Mouse (Mus musculus) CH12.LX (cell line): ENCODE results near the gene Igsf21. TPM values are rescaled to one million over a fixed set of nuclear protein-coding genes. Genes with fewer than 3 reads are reported as not detected.

Experiments
- DNase-seq: peaks from one replicate; pipeline ENCODE4 v3.0.0-alpha.2; 2013; ENCODE audit errors: extremely low read depth
- H3K27ac ChIP-seq: 2 replicates; pipeline ENCODE4 v1.5.1; 2012; ENCODE audit warnings: low read depth, mild to moderate bottlenecking, control low read depth, moderate library complexity; ENCODE audit not compliant: insufficient read depth
- H3K27me3 ChIP-seq: replicated peaks from 2 replicates; pipeline ENCODE3; 2012; ENCODE audit warnings: inconsistent platforms
- H3K36me3 ChIP-seq, 2 experiments: replicated peaks in 1 of 2; 2 replicates each; pipeline versions ENCODE3 to v1.6.1; 2012; ENCODE audit warnings: inconsistent platforms in 1 of 2, low read length in 1 of 2, mild to moderate bottlenecking in 1 of 2, mixed read lengths in 1 of 2, moderate library complexity in 1 of 2; ENCODE audit not compliant: control insufficient read depth in 1 of 2, insufficient read depth in 1 of 2
- H3K4me1 ChIP-seq, 2 experiments: 2 replicates each; pipeline ENCODE4 v1.6.1; 2012; ENCODE audit warnings: inconsistent platforms in 1 of 2, moderate library complexity in 1 of 2; ENCODE audit not compliant: insufficient read depth in 2 of 2, control insufficient read depth in 1 of 2
- H3K4me2 ChIP-seq: 2 replicates; pipeline ENCODE4 v1.6.1; 2012; ENCODE audit warnings: low read depth, mild to moderate bottlenecking, control low read depth; ENCODE audit not compliant: poor library complexity, insufficient read depth, severe bottlenecking
- H3K4me3 ChIP-seq, 3 experiments: fragments of 150-350 bp in 1 of 3; sonication (generic) in 1 of 3; replicated peaks in 1 of 3; 2 replicates each; pipeline versions ENCODE3 to v1.5.1; 2011 to 2012; ENCODE audit warnings: low read depth in 2 of 3, low read length in 2 of 3, mild to moderate bottlenecking in 2 of 3, moderate library complexity in 2 of 3, control low read depth in 1 of 3, improper control_type of control experiment in 1 of 3, inconsistent platforms in 1 of 3, mixed read lengths in 1 of 3; ENCODE audit not compliant: poor library complexity in 1 of 3
- H3K79me2 ChIP-seq: replicated peaks from 2 replicates; pipeline ENCODE4 v1.6.1; 2012; ENCODE audit warnings: mild to moderate bottlenecking, moderate library complexity; ENCODE audit not compliant: control insufficient read depth, poor library complexity, insufficient read depth, severe bottlenecking; ENCODE audit errors: extremely low read depth
- H3K9ac ChIP-seq: 2 replicates; pipeline ENCODE4 v1.6.1; 2012; ENCODE audit warnings: low read depth, mild to moderate bottlenecking, control low read depth, moderate library complexity; ENCODE audit not compliant: insufficient read depth
- H3K9me3 ChIP-seq: replicated peaks from 2 replicates; pipeline ENCODE3; 2012; ENCODE audit warnings: low read length, inconsistent platforms, mixed read lengths
- BHLHE40 ChIP-seq: IDR thresholded peaks from 2 replicates; pipeline ENCODE4 v1.6.1; 2011; ENCODE audit warnings: mild to moderate bottlenecking, low read depth, low read length, improper control_type of control experiment
- CHD1 ChIP-seq: IDR thresholded peaks from 2 replicates; pipeline ENCODE4 v1.6.1; 2012; ENCODE audit warnings: low read depth, low read length, improper control_type of control experiment, inconsistent platforms
- CTCF ChIP-seq, 2 experiments: IDR thresholded peaks in 1 of 2; conservative IDR thresholded peaks in 1 of 2; 2 replicates each; pipeline ENCODE4 v1.5.1; 2011 to 2012; ENCODE audit warnings: low read depth in 2 of 2, low read length in 2 of 2, improper control_type of control experiment in 1 of 2, inconsistent platforms in 1 of 2, mild to moderate bottlenecking in 1 of 2, moderate library complexity in 1 of 2
- E2F4 ChIP-seq: IDR thresholded peaks from 2 replicates; pipeline ENCODE4 v1.6.1; 2011; ENCODE audit warnings: low read depth, low read length, improper control_type of control experiment; ENCODE audit not compliant: insufficient replicate concordance
- HCFC1 ChIP-seq: IDR thresholded peaks from 2 replicates; pipeline ENCODE4 v1.6.1; 2012; ENCODE audit warnings: low read depth, mild to moderate bottlenecking, inconsistent platforms, low read length, improper control_type of control experiment
- JUN ChIP-seq: IDR thresholded peaks from 2 replicates; pipeline ENCODE4 v1.6.1; 2011; ENCODE audit warnings: low read depth, mild to moderate bottlenecking, low read length, improper control_type of control experiment, moderate library complexity; ENCODE audit not compliant: insufficient read depth
- JUND ChIP-seq: conservative IDR thresholded peaks from 2 replicates; pipeline ENCODE4 v1.6.1; 2011; ENCODE audit warnings: low read depth, low read length, improper control_type of control experiment
- KAT2A ChIP-seq: IDR thresholded peaks from 2 replicates; pipeline ENCODE4 v1.6.1; 2012; ENCODE audit warnings: low read length, improper control_type of control experiment, inconsistent platforms; ENCODE audit not compliant: insufficient replicate concordance
- MAX ChIP-seq: IDR thresholded peaks from 2 replicates; pipeline ENCODE4 v1.6.1; 2011; ENCODE audit warnings: low read length, improper control_type of control experiment
- MAZ ChIP-seq: IDR thresholded peaks from 2 replicates; pipeline ENCODE4 v1.6.1; 2012; ENCODE audit warnings: low read depth, mild to moderate bottlenecking, inconsistent platforms, low read length, improper control_type of control experiment, moderate library complexity
- MYC ChIP-seq: IDR thresholded peaks from 2 replicates; pipeline ENCODE4 v1.6.1; 2011; ENCODE audit warnings: low read depth, mild to moderate bottlenecking, improper control_type of control experiment, low read length
- NELFE ChIP-seq: IDR thresholded peaks from 2 replicates; pipeline ENCODE4 v1.6.1; 2011; ENCODE audit warnings: low read depth, low read length, improper control_type of control experiment
- PAX5 ChIP-seq: IDR thresholded peaks from 2 replicates; pipeline ENCODE4 v1.6.1; 2012; ENCODE audit warnings: low read length, inconsistent platforms, mixed read lengths
- POLR2A ChIP-seq: IDR thresholded peaks from 2 replicates; pipeline ENCODE4 v1.6.1; 2011; ENCODE audit warnings: low read depth, mild to moderate bottlenecking, improper control_type of control experiment, low read length
- SIN3A ChIP-seq: IDR thresholded peaks from 2 replicates; pipeline ENCODE4 v1.6.1; 2012; ENCODE audit warnings: low read length, improper control_type of control experiment, inconsistent platforms
- SMC3 ChIP-seq: IDR thresholded peaks from 2 replicates; pipeline ENCODE4 v1.6.1; 2011; ENCODE audit warnings: low read depth, low read length, improper control_type of control experiment
- TBP ChIP-seq: conservative IDR thresholded peaks from 2 replicates; pipeline ENCODE4 v1.6.1; 2011; ENCODE audit warnings: low read depth, low read length, improper control_type of control experiment
- TCF12 ChIP-seq: IDR thresholded peaks from 2 replicates; pipeline ENCODE4 v1.6.1; 2014; ENCODE audit warnings: low read depth, mild to moderate bottlenecking, inconsistent platforms, low read length, improper control_type of control experiment
- USF1 ChIP-seq: IDR thresholded peaks from 2 replicates; pipeline ENCODE4 v1.6.1; 2014; ENCODE audit warnings: low read depth, mild to moderate bottlenecking, inconsistent platforms, low read length, improper control_type of control experiment
- ZNF384 ChIP-seq: IDR thresholded peaks from 2 replicates; pipeline ENCODE4 v1.6.1; 2012; ENCODE audit warnings: low read depth, low read length, improper control_type of control experiment, inconsistent platforms
- dilution Hi-C: fragments of 300-500 bp; cut with MboI; formaldehyde crosslinking; loops from 2 replicates; pipeline ENCODE4 v1.14.3; 2020; ENCODE audit warnings: low sequenced_read_pairs; ENCODE audit not compliant: extremely low pct_unique_long_range_greater_than_20kb, extremely low pct_ligation_motif_present
- in situ Hi-C: fragments of 300-500 bp; cut with MboI; formaldehyde crosslinking; loops from 3 replicates; pipeline ENCODE4 v1.14.3; 2019; ENCODE audit warnings: low sequenced_read_pairs, low pct_ligation_motif_present, low pct_unique_long_range_greater_than_20kb, mixed read lengths
- polyA plus RNA-seq: library from polyadenylated mRNA; unstranded; fragments of >175 nt; gene quantifications from 2 replicates; pipeline ENCODE4 v1.2.1, GENCODE M21; 2012; ENCODE audit warnings: low read depth; ENCODE audit not compliant: insufficient read length
- total RNA-seq, 2 experiments: library from RNA; depleted of rRNA; stranded (reverse); fragments of 300-350 nt in 1 of 2; fragments of >200 nt in 1 of 2; gene quantifications; 2 replicates each; pipeline ENCODE4 v1.2.3; 2012 to 2014

The Igsf21 gene
- total and polyA plus RNA-seq, 3 experiments = not detected

DNA sequence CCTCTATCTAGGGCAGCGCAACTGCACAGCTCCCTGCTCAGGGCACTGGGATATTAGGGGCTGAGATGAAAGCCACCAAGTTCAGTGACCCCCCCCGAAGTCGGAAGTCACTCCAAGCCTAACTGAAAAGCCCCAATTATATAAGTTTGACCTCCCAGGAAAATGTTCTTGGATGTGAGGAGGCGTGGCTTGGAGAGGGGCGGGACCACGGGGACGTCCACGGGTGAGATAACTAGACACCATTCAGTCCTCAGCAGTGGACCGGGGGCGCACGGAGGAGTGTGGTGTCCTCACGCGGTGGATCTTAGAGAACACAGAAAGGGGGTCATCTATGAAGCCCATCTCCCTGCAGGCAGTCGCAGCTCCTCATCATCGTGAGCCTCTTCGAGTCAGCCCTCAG lies 3.4 kb downstream of the Igsf21 start:
- Histone ChIP-seq H3K9ac (no peak overlapping the region), H3K4me3 (no peak overlapping the region), H3K4me2 (no peak overlapping the region), H3K27ac (no peak overlapping the region), H3K79me2 (no peaks in the 10 kb centered on the region), H3K27me3 (peaks cover 13% of the 10 kb centered on the region), H3K9me3 (peaks cover 29% of the 10 kb centered on the region), H3K4me1 (no peaks in the 10 kb centered on the region), H3K36me3 (no peaks in the 10 kb centered on the region)
- no peak for DNase-seq
- dilution Hi-C loops (no loop called here), in situ Hi-C loops (no loop called here)
- no peak for TF ChIP-seq CHD1
- no peak for TF ChIP-seq JUN
- TF ChIP-seq MAX = no peak
- no peak for TF ChIP-seq PAX5
- no peak for TF ChIP-seq POLR2A
- no peak for TF ChIP-seq HCFC1
- no peak for TF ChIP-seq SIN3A
- no peak for TF ChIP-seq ZNF384

- H3K79me2 ChIP-seq = no peaks in the 10 kb centered on the region
- H3K27ac ChIP-seq = no peak overlapping the region
- H3K9me3 ChIP-seq = peaks cover 24% of the 10 kb centered on the region
- dilution Hi-C loops (no loop called here), in situ Hi-C loops (no loop called here)
- no peaks in the 10 kb centered on the region for H3K4me1 ChIP-seq
- no peak overlapping the region for H3K9ac ChIP-seq
- DNase-seq = no peak
- H3K27me3 ChIP-seq = peaks cover 21% of the 10 kb centered on the region
- H3K36me3 ChIP-seq = no peaks in the 10 kb centered on the region
- H3K4me2 ChIP-seq = no peak overlapping the region
- H3K4me3 ChIP-seq = no peak overlapping the region
- TF ChIP-seq MYC (no peak), JUN (no peak), JUND (no peak), CTCF (conservative IDR thresholded peaks at IDR 0.05 in 1 of 2, IDR thresholded peaks at IDR 0.05 in 1 of 2; ENCODE audit: low read depth in 2 of 2, low read length in 2 of 2) (no peak), USF1 (no peak), TCF12 (no peak), NELFE (no peak), TBP (no peak), E2F4 (no peak), KAT2A (no peak), MAZ (no peak), BHLHE40 (no peak), SMC3 (no peak)
Measured at GRCm38 (mm10) chr4:140242291-140242690, 4.3 kb downstream of the Igsf21 start.
